Mouse (Mus musculus) neural tube, postnatal 0 days (tissue): Measurements from ENCODE around the gene Rcvrn. TPM values are rescaled to one million over a fixed set of nuclear protein-coding genes. Genes with fewer than 3 reads are reported as not detected.

Experiments used
- polyA plus RNA-seq: library from polyadenylated mRNA; unstranded; fragments of >200 nt; fragmentation: Nextera tagmentation; extraction: Ambion mirVana; gene quantifications from 2 replicates; pipeline ENCODE4 v1.2.1, GENCODE M21; 2015

Rcvrn gene
- not detected in 2 replicates for polyA plus RNA-seq

GRCm38 (mm10) chr11:67694703-67695376 is at the start of gene Rcvrn:
TSS of gene Rcvrn (plus strand) at chr11:67695326.

Other genes starting within 250 kb of the Rcvrn start
- 42.0 and 43.6 TPM in 2 replicates for gene Gas7, start 239.9 kb upstream of the Rcvrn start, polyA plus RNA-seq
- gene Glp2r, start 75.8 kb downstream of the Rcvrn start, polyA plus RNA-seq = 0.04 and 0.14 TPM in 2 replicates
- gene Gsg1l2, start 79.3 kb downstream of the Rcvrn start, polyA plus RNA-seq = 0.13 TPM in 1 of 2 replicates, not detected in the other
- gene Dhrs7c, start 102.9 kb downstream of the Rcvrn start, polyA plus RNA-seq = 0.20 TPM in 1 of 2 replicates, not detected in the other
- gene Usp43, start 226.8 kb downstream of the Rcvrn start, polyA plus RNA-seq = 0.67 and 0.80 TPM in 2 replicates